Mouse (Mus musculus) kidney, adult 2 months (tissue): Measurements from ENCODE around the gene M1ap.

Experiments
- CTCF ChIP-seq: fragments of 200-500 bp; conservative IDR thresholded peaks from 2 replicates; pipeline ENCODE4 v1.5.1; 2011; ENCODE audit warnings: low read depth, mild to moderate bottlenecking, control low read depth, low read length, moderate library complexity, mixed read lengths; ENCODE audit not compliant: insufficient read depth, insufficient read length
- POLR2A ChIP-seq: fragments of 200-500 bp; IDR thresholded peaks from one replicate; pipeline ENCODE4 v1.6.1; 2011; ENCODE audit warnings: low read depth, low read length, control low read depth

DNA sequence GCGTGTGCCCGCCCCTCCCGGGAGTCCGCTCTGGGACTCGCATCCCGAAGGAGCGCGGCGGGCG lies 123.4 kb downstream of the M1ap start, which contains the start of gene Tlx2:
- no peak for TF ChIP-seq CTCF
- TF ChIP-seq POLR2A = no peak
